Mouse (Mus musculus): ENCODE measurements around the gene Ccdc60. TPM values are rescaled to one million over a fixed set of nuclear protein-coding genes. Genes with fewer than 3 reads are reported as not detected.
A peak's percentile ranks its signal among the peaks of the same experiment; 100 is the strongest.

Gene Ccdc60
- polyA plus RNA-seq, 1 experiment from 2014 or later = 0.39 TPM

- H3K36me3 ChIP-seq (ENCODE audit: insufficient read depth, low read length) = no peaks in the 10 kb centered on the region
- H3K9me3 ChIP-seq (replicated peaks; ENCODE audit: low read length) = no peaks in the 10 kb centered on the region
- WGBS = 68% methylated on average over 12 of the region's 12 CpGs
- H3K4me3 ChIP-seq (replicated peaks; ENCODE audit: low read depth, low read length) = no peak overlapping the region
- no peak overlapping the region for H3K9ac ChIP-seq (ENCODE audit: low read depth, low read length)
- DNase-seq (ENCODE audit: low spot score) (no peak), ATAC-seq (replicated peaks; ENCODE audit: low FRiP score, low read depth) (no peak)
- no peak for TF ChIP-seq CTCF (IDR thresholded peaks at IDR 0.05; ENCODE audit: low read depth)
- no peaks in the 10 kb centered on the region for H3K4me1 ChIP-seq (replicated peaks; ENCODE audit: insufficient read depth, low read length)
- no peak overlapping the region for H3K27ac ChIP-seq
- no peaks in the 10 kb centered on the region for H3K27me3 ChIP-seq (ENCODE audit: insufficient read depth, low read length)
- H3K4me2 ChIP-seq (ENCODE audit: low read length) = no peak overlapping the region
Measured at GRCm38 (mm10) chr5:116144711-116145110, 144.1 kb downstream of the Ccdc60 start.

- no peak overlapping the region for H3K27ac ChIP-seq
- DNase-seq (ENCODE audit: low spot score) = no peak
- WGBS = 20% methylated on average over 2 of the region's 2 CpGs
- no peaks in the 10 kb centered on the region for H3K9me3 ChIP-seq (replicated peaks; ENCODE audit: low read length)
- no peak for ATAC-seq (replicated peaks; ENCODE audit: low FRiP score, low read depth)
- no peaks in the 10 kb centered on the region for H3K27me3 ChIP-seq (ENCODE audit: insufficient read depth, low read length)
- H3K36me3 ChIP-seq (ENCODE audit: insufficient read depth, low read length) = no peaks in the 10 kb centered on the region
- no peak for TF ChIP-seq CTCF (IDR thresholded peaks at IDR 0.05; ENCODE audit: low read depth)
- H3K4me2 ChIP-seq (ENCODE audit: low read length) = no peak overlapping the region
- H3K4me3 ChIP-seq (replicated peaks; ENCODE audit: low read depth, low read length) = no peak overlapping the region
- no peaks in the 10 kb centered on the region for H3K4me1 ChIP-seq (replicated peaks; ENCODE audit: insufficient read depth, low read length)
- H3K9ac ChIP-seq (ENCODE audit: low read depth, low read length) = no peak overlapping the region
Measured at GRCm38 (mm10) chr5:116140682-116141081, 148.1 kb downstream of the Ccdc60 start.

DNA sequence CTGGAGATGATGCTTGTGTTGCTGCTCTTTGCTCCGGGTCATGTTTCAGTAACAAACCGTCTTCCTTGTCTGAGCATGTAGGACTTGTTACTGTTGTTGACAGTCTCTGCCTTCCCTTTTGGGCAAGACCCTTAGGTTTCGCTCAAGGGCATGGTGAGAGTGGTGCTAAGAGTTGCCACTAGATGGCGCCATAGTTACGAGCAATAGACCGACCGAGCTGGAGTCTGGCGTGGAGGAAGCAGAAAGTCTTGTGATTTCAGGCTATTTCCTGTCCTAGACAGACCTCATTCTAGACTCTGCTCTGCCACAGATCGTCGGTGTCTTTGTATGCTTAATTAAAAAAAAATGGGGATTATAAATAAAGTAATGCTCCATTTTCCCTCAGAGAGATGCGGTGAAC lies 165.4 kb downstream of the Ccdc60 start:
- Histone ChIP-seq H3K4me3 (replicated peaks; ENCODE audit: low read depth, low read length) (no peak overlapping the region), H3K9me3 (replicated peaks; ENCODE audit: low read length) (no peaks in the 10 kb centered on the region), H3K9ac (ENCODE audit: low read depth, low read length) (no peak overlapping the region), H3K27ac (no peak overlapping the region), H3K4me1 (replicated peaks; ENCODE audit: insufficient read depth, low read length) (no peaks in the 10 kb centered on the region), H3K36me3 (ENCODE audit: insufficient read depth, low read length) (no peaks in the 10 kb centered on the region), H3K27me3 (ENCODE audit: insufficient read depth, low read length) (no peaks in the 10 kb centered on the region), H3K4me2 (ENCODE audit: low read length) (no peak overlapping the region)
- TF ChIP-seq CTCF (IDR thresholded peaks at IDR 0.05; ENCODE audit: low read depth) = peak; percentile 93
- WGBS = 9% methylated on average over 11 of the region's 11 CpGs
- ATAC-seq (replicated peaks; ENCODE audit: low FRiP score, low read depth) = no peak
- peak; percentile 94 for DNase-seq (ENCODE audit: low spot score)

GRCm38 (mm10) chr5:116116567-116116966 lies 172.2 kb downstream of the Ccdc60 start:
- Histone ChIP-seq H3K9ac (ENCODE audit: low read depth, low read length) (no peak overlapping the region), H3K4me3 (replicated peaks; ENCODE audit: low read depth, low read length) (no peak overlapping the region), H3K4me1 (replicated peaks; ENCODE audit: insufficient read depth, low read length) (no peaks in the 10 kb centered on the region), H3K27me3 (ENCODE audit: insufficient read depth, low read length) (no peaks in the 10 kb centered on the region), H3K27ac (no peak overlapping the region), H3K4me2 (ENCODE audit: low read length) (no peak overlapping the region), H3K36me3 (ENCODE audit: insufficient read depth, low read length) (no peaks in the 10 kb centered on the region), H3K9me3 (replicated peaks; ENCODE audit: low read length) (no peaks in the 10 kb centered on the region)
- ATAC-seq (replicated peaks; ENCODE audit: low FRiP score, low read depth) = no peak
- peak; percentile 95 for TF ChIP-seq CTCF (IDR thresholded peaks at IDR 0.05; ENCODE audit: low read depth)
- WGBS = 45% methylated on average over 9 of the region's 9 CpGs
- DNase-seq (ENCODE audit: low spot score) = peak; percentile 51

GRCm38 (mm10) chr5:116116110-116116509 lies 172.7 kb downstream of the Ccdc60 start:
- Histone ChIP-seq H3K36me3 (ENCODE audit: insufficient read depth, low read length) (no peaks in the 10 kb centered on the region), H3K27ac (no peak overlapping the region), H3K27me3 (ENCODE audit: insufficient read depth, low read length) (no peaks in the 10 kb centered on the region), H3K4me3 (replicated peaks; ENCODE audit: low read depth, low read length) (no peak overlapping the region), H3K9me3 (replicated peaks; ENCODE audit: low read length) (no peaks in the 10 kb centered on the region), H3K4me1 (replicated peaks; ENCODE audit: insufficient read depth, low read length) (no peaks in the 10 kb centered on the region), H3K9ac (ENCODE audit: low read depth, low read length) (no peak overlapping the region), H3K4me2 (ENCODE audit: low read length) (no peak overlapping the region)
- 37% methylated on average over 4 of the region's 4 CpGs for WGBS
- ATAC-seq (replicated peaks; ENCODE audit: low FRiP score, low read depth) (no peak), DNase-seq (ENCODE audit: low spot score) (peak; percentile 19)
- no peak for TF ChIP-seq CTCF (IDR thresholded peaks at IDR 0.05; ENCODE audit: low read depth)

- Histone ChIP-seq H3K27me3 (ENCODE audit: insufficient read depth, low read length) (no peaks in the 10 kb centered on the region), H3K27ac (no peak overlapping the region), H3K9me3 (replicated peaks; ENCODE audit: low read length) (no peaks in the 10 kb centered on the region), H3K36me3 (ENCODE audit: insufficient read depth, low read length) (no peaks in the 10 kb centered on the region), H3K4me1 (replicated peaks; ENCODE audit: insufficient read depth, low read length) (no peaks in the 10 kb centered on the region), H3K4me2 (ENCODE audit: low read length) (no peak overlapping the region), H3K9ac (ENCODE audit: low read depth, low read length) (no peak overlapping the region), H3K4me3 (replicated peaks; ENCODE audit: low read depth, low read length) (no peak overlapping the region)
- no peak for DNase-seq (ENCODE audit: low spot score)
- no peak for TF ChIP-seq CTCF (IDR thresholded peaks at IDR 0.05; ENCODE audit: low read depth)
- ATAC-seq (replicated peaks; ENCODE audit: low FRiP score, low read depth) = no peak
- WGBS = 58% methylated on average over 14 of the region's 14 CpGs
Measured at GRCm38 (mm10) chr5:116115071-116115834, 173.5 kb downstream of the Ccdc60 start.

Measured in kidney, postnatal 0 days (tissue).